Mouse (Mus musculus): ENCODE measurements around the gene Dcn. TPM values are rescaled to one million over a fixed set of nuclear protein-coding genes. Genes with fewer than 3 reads are reported as not detected.

Dcn gene
- 93.8 and 120 TPM in 2 replicates for polyA plus RNA-seq (2015; fragmentation: Nextera tagmentation; extraction: Ambion mirVana)

DNA sequence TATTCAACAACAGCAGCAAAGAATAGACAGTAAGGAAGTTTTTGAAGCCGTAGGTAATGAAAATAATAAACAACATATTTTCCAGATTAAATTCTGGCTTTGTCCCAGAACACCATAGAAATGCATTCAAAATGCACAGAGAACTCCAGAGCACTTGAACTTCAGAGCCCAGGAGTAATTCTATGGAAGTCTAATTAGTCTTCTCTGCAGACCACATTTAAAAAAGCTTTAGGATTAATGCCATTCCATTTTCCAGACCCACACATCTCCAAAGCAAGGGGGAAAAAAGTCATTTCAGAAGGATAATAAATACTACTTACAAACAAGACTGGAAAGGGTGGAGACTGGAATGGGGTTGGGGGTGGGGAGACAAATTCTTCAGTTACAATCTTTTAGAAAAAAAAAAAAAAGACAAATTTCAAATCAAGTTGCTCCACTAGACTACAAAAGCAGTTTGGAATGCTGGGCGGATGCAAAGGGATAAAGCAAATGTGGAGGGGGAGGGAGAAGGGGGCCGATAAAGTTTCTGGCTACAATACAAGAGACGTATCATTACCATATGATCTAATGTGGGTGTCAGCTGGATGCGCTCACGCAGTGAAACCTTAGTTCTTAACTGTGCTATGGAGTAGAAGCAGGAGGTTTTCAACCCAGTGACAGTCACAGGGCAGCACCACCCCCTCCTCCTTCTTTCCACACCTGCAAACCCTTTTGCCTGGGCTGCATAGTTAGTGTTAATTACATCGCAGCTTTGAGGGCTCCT lies at the start of gene Dcn:
TSS of gene Dcn (plus strand) at position 606 of the 763 bp plus-strand sequence.

DNA sequence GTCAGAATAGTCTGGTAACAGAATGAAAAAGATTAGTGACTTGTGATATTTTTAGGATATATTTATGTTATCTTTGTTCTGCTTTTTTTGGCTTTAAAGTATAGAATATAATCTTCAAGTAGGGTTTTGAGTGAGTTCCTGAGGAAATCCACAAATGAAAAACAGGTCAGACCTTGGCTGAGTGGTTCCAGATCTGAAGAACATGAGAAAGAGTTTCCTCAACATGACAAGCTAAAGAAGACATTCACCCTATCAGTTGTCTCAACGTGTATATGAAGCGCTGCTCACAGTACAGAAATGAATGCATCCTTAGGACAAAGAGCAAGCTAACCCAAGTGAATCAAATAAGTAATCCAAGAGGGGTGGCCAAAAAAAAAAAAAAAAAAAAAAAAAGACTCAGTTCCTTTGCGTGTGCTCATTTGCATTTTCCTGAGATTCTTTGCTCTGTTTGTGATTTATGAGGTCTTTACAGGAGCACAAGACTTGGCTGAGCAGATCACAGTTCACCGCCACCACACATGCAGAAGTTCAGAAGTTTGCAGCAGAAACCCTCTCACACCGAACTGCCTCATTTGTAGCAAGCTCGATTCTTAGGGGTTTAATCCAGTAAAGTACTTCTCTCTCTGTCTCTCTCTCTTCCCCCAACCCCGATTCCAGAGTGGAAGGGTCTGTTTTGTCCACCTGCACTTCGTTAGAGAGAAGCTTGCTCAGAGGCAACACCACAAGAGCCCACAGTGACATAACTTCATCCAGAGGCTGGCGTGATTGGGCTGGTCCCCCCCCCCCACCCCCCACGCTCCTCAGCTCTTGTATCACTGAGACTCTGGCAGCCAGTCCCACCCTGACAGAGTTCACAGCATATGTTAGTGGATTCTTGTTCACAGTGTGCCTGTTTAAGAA lies 85.8 kb downstream of the Dcn start, which contains the start of gene Lum:
TSS of gene Lum (plus strand) at position 172 of the 900 bp plus-strand sequence.

Other genes with a start within 250 kb of the Dcn start
- 9.9 and 13.8 TPM in 2 replicates for gene Lum, start 85.5 kb downstream of the Dcn start, polyA plus RNA-seq (2015; fragmentation: Nextera tagmentation; extraction: Ambion mirVana)
- gene Kera, start 127.3 kb downstream of the Dcn start, polyA plus RNA-seq (2015; fragmentation: Nextera tagmentation; extraction: Ambion mirVana), result 0.09 TPM in 1 of 2 replicates, not detected in the other
- gene Epyc, start 164.5 kb downstream of the Dcn start, polyA plus RNA-seq (2015; fragmentation: Nextera tagmentation; extraction: Ambion mirVana), result 0.13 and 0.32 TPM in 2 replicates
- not detected in 2 replicates for gene Ccer1, start 213.4 kb downstream of the Dcn start, polyA plus RNA-seq (2015; fragmentation: Nextera tagmentation; extraction: Ambion mirVana)
- not detected in 2 replicates for gene C030005K15Rik, start 247.1 kb downstream of the Dcn start, polyA plus RNA-seq (2015; fragmentation: Nextera tagmentation; extraction: Ambion mirVana)